Mouse (Mus musculus): ENCODE measurements around the gene Abcb8. TPM values are rescaled to one million over a fixed set of nuclear protein-coding genes. Genes with fewer than 3 reads are reported as not detected.

Gene Abcb8
- polyA plus RNA-seq, 1 experiment from 2014 or later = 52.5 TPM

- peak overlapping the region; percentile 84 for H3K27ac ChIP-seq (ENCODE audit: low read length)
- peak overlapping the region; percentile 84; the same call in 1 of the 2 replicates for H3K9ac ChIP-seq (replicated peaks; ENCODE audit: low read depth, low read length)
- WGBS = 52% methylated on average over 20 of the region's 20 CpGs
- no peaks in the 10 kb centered on the region for H3K27me3 ChIP-seq (ENCODE audit: control insufficient read depth, insufficient read depth, low read length)
- peak; percentile 0; the same call in 1 of the 2 replicates for ATAC-seq (ENCODE audit: insufficient number of reproducible peaks, insufficient read depth, low FRiP score, low read depth)
- H3K4me2 ChIP-seq (replicated peaks; ENCODE audit: low read depth, low read length) = peak overlapping the region; percentile 93
- H3K9me3 ChIP-seq (ENCODE audit: control insufficient read depth, low read depth, low read length) = no peaks in the 10 kb centered on the region
- peaks cover 16% of the 10 kb centered on the region for H3K4me1 ChIP-seq (ENCODE audit: control insufficient read depth, insufficient read depth, low read length)
- H3K4me3 ChIP-seq (ENCODE audit: low read depth, low read length) = peak overlapping the region; percentile 81
- H3K36me3 ChIP-seq (ENCODE audit: control insufficient read depth, insufficient read depth, low read length) = peaks cover 21% of the 10 kb centered on the region
Measured at GRCm38 (mm10) chr5:24445428-24446080, 52.1 kb downstream of the Abcb8 start.

GRCm38 (mm10) chr5:24446630-24447029 is 53.2 kb downstream of the Abcb8 start:
- no peak for ATAC-seq (ENCODE audit: insufficient number of reproducible peaks, insufficient read depth, low FRiP score, low read depth)
- no peak overlapping the region for H3K9ac ChIP-seq (replicated peaks; ENCODE audit: low read depth, low read length)
- H3K27me3 ChIP-seq (ENCODE audit: control insufficient read depth, insufficient read depth, low read length) = no peaks in the 10 kb centered on the region
- 85% methylated on average over 7 of the region's 7 CpGs for WGBS
- H3K9me3 ChIP-seq (ENCODE audit: control insufficient read depth, low read depth, low read length) = no peaks in the 10 kb centered on the region
- H3K36me3 ChIP-seq (ENCODE audit: control insufficient read depth, insufficient read depth, low read length) = peaks cover 11% of the 10 kb centered on the region
- H3K4me3 ChIP-seq (ENCODE audit: low read depth, low read length) = no peak overlapping the region
- peaks cover 22% of the 10 kb centered on the region for H3K4me1 ChIP-seq (ENCODE audit: control insufficient read depth, insufficient read depth, low read length)
- 0 out of 2 replicates have a peak overlapping the region, but pooled peaks have one; percentile 78 for H3K4me2 ChIP-seq (replicated peaks; ENCODE audit: low read depth, low read length)
- no peak overlapping the region for H3K27ac ChIP-seq (ENCODE audit: low read length)

- peak within 1 kb of the TSS; percentile 78 for H3K4me2 ChIP-seq (replicated peaks; ENCODE audit: low read depth, low read length)
- peak within 1 kb of the TSS; percentile 70 for H3K4me3 ChIP-seq (ENCODE audit: low read depth, low read length)
- H3K36me3 ChIP-seq (ENCODE audit: control insufficient read depth, insufficient read depth, low read length) = peaks cover 5% of the 10 kb centered on the region
- H3K9me3 ChIP-seq (ENCODE audit: control insufficient read depth, low read depth, low read length) = no peaks in the 10 kb centered on the region
- H3K27me3 ChIP-seq (ENCODE audit: control insufficient read depth, insufficient read depth, low read length) = no peaks in the 10 kb centered on the region
- 0 out of 2 replicates have a peak within 1 kb of the TSS, but pooled peaks have one; percentile 16 for H3K27ac ChIP-seq (ENCODE audit: low read length)
- H3K4me1 ChIP-seq (ENCODE audit: control insufficient read depth, insufficient read depth, low read length) = peaks cover 22% of the 10 kb centered on the region
- peak within 1 kb of the TSS; percentile 38 for H3K9ac ChIP-seq (replicated peaks; ENCODE audit: low read depth, low read length)
- peak; percentile 62 for ATAC-seq (ENCODE audit: insufficient number of reproducible peaks, insufficient read depth, low FRiP score, low read depth)
- 3% methylated on average over 34 of the region's 34 CpGs for WGBS
Measured at GRCm38 (mm10) chr5:24447624-24448298, 54.3 kb downstream of the Abcb8 start, which contains the start of gene Tmub1. TSS of gene Tmub1 (minus strand) at chr5:24447854.

- no peaks in the 10 kb centered on the region for H3K27me3 ChIP-seq (ENCODE audit: control insufficient read depth, insufficient read depth, low read length)
- H3K4me1 ChIP-seq (ENCODE audit: control insufficient read depth, insufficient read depth, low read length) = peaks cover 48% of the 10 kb centered on the region
- H3K9me3 ChIP-seq (ENCODE audit: control insufficient read depth, low read depth, low read length) = no peaks in the 10 kb centered on the region
- ATAC-seq (ENCODE audit: insufficient number of reproducible peaks, insufficient read depth, low FRiP score, low read depth) = peak; percentile 81
- 1% methylated on average over 58 of the region's 66 CpGs for WGBS
- peak overlapping the region; percentile 89 for H3K27ac ChIP-seq (ENCODE audit: low read length)
- peak overlapping the region; percentile 88 for H3K4me2 ChIP-seq (replicated peaks; ENCODE audit: low read depth, low read length)
- peak overlapping the region; percentile 87 for H3K4me3 ChIP-seq (ENCODE audit: low read depth, low read length)
- H3K9ac ChIP-seq (replicated peaks; ENCODE audit: low read depth, low read length) = peak overlapping the region; percentile 96
- no peaks in the 10 kb centered on the region for H3K36me3 ChIP-seq (ENCODE audit: control insufficient read depth, insufficient read depth, low read length)
Measured at GRCm38 (mm10) chr5:24451264-24452029, 58.0 kb downstream of the Abcb8 start.

GRCm38 (mm10) chr5:24452030-24452690 is 58.7 kb downstream of the Abcb8 start, which contains the start of gene Agap3:
TSS of gene Agap3 (plus strand) at chr5:24452177.
- peak within 1 kb of the TSS; percentile 89 for H3K27ac ChIP-seq (ENCODE audit: low read length)
- H3K27me3 ChIP-seq (ENCODE audit: control insufficient read depth, insufficient read depth, low read length) = no peaks in the 10 kb centered on the region
- WGBS = under 1% methylated on average over 74 of the region's 85 CpGs
- H3K9ac ChIP-seq (replicated peaks; ENCODE audit: low read depth, low read length) = peak within 1 kb of the TSS; percentile 96
- H3K4me3 ChIP-seq (ENCODE audit: low read depth, low read length) = peak within 1 kb of the TSS; percentile 87
- H3K36me3 ChIP-seq (ENCODE audit: control insufficient read depth, insufficient read depth, low read length) = no peaks in the 10 kb centered on the region
- H3K4me1 ChIP-seq (ENCODE audit: control insufficient read depth, insufficient read depth, low read length) = peaks cover 48% of the 10 kb centered on the region
- no peaks in the 10 kb centered on the region for H3K9me3 ChIP-seq (ENCODE audit: control insufficient read depth, low read depth, low read length)
- ATAC-seq (ENCODE audit: insufficient number of reproducible peaks, insufficient read depth, low FRiP score, low read depth) = peak; percentile 1
- peak within 1 kb of the TSS; percentile 88 for H3K4me2 ChIP-seq (replicated peaks; ENCODE audit: low read depth, low read length)

GRCm38 (mm10) chr5:24452691-24453233 is 59.3 kb downstream of the Abcb8 start:
- Histone ChIP-seq H3K4me3 (ENCODE audit: low read depth, low read length) (peak overlapping the region; percentile 87), H3K9ac (replicated peaks; ENCODE audit: low read depth, low read length) (peak overlapping the region; percentile 96), H3K36me3 (ENCODE audit: control insufficient read depth, insufficient read depth, low read length) (0 out of 2 replicates have a peak, but pooled peaks cover 3% of the 10 kb centered on the region), H3K4me1 (ENCODE audit: control insufficient read depth, insufficient read depth, low read length) (peaks cover 48% of the 10 kb centered on the region), H3K27me3 (ENCODE audit: control insufficient read depth, insufficient read depth, low read length) (no peaks in the 10 kb centered on the region), H3K9me3 (ENCODE audit: control insufficient read depth, low read depth, low read length) (no peaks in the 10 kb centered on the region), H3K27ac (ENCODE audit: low read length) (peak overlapping the region; percentile 89; the same call in 1 of the 2 replicates), H3K4me2 (replicated peaks; ENCODE audit: low read depth, low read length) (peak overlapping the region; percentile 88)
- under 1% methylated on average over 29 of the region's 29 CpGs for WGBS
- ATAC-seq (ENCODE audit: insufficient number of reproducible peaks, insufficient read depth, low FRiP score, low read depth) = no peak

GRCm38 (mm10) chr5:24453283-24453984 is 60.0 kb downstream of the Abcb8 start:
- no peak for ATAC-seq (ENCODE audit: insufficient number of reproducible peaks, insufficient read depth, low FRiP score, low read depth)
- Histone ChIP-seq H3K27ac (ENCODE audit: low read length) (no peak overlapping the region), H3K36me3 (ENCODE audit: control insufficient read depth, insufficient read depth, low read length) (0 out of 2 replicates have a peak, but pooled peaks cover 3% of the 10 kb centered on the region), H3K4me3 (ENCODE audit: low read depth, low read length) (peak overlapping the region; percentile 87), H3K9ac (replicated peaks; ENCODE audit: low read depth, low read length) (peak overlapping the region; percentile 96), H3K4me2 (replicated peaks; ENCODE audit: low read depth, low read length) (peak overlapping the region; percentile 88), H3K9me3 (ENCODE audit: control insufficient read depth, low read depth, low read length) (no peaks in the 10 kb centered on the region), H3K27me3 (ENCODE audit: control insufficient read depth, insufficient read depth, low read length) (no peaks in the 10 kb centered on the region), H3K4me1 (ENCODE audit: control insufficient read depth, insufficient read depth, low read length) (peaks cover 43% of the 10 kb centered on the region)
- 9% methylated on average over 5 of the region's 5 CpGs for WGBS

Measured in stomach, embryonic 14.5 days (tissue).